Mouse (Mus musculus): ENCODE measurements at regions not wholly inside any gene's neighbourhood (a gene's known extent, or its start where the extent isn't known, plus 50 kb on each side); places are given as distances from the start of the nearest gene placed in this dataset.

DNA sequence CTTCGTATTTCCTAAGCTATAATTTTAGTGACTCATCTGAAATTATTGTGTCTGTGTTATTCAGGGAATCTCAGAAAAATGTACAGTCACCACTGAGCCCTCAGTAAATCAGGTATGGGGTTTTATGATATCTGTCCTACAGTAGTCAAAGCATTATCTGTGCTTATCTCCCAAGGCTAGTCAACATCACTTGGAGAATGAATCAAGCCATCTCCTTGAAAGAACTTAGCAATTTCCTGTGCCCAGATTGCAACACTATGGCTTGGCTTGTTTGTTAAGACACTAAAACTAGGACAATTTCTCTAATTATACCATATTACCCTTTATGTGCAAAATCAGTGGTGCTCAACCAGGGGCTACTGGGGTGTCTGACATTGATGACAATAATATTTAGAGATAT is 58.9 kb upstream of the Pdc start:
- Histone ChIP-seq H3K4me1 (ENCODE audit: control insufficient read depth, low read depth, low read length) (no peaks in the 10 kb centered on the region), H3K36me3 (ENCODE audit: control insufficient read depth, insufficient read depth) (no peaks in the 10 kb centered on the region), H3K27me3 (ENCODE audit: control insufficient read depth, insufficient read depth, low read depth, low read length) (no peaks in the 10 kb centered on the region), H3K27ac (ENCODE audit: low read length) (no peak overlapping the region), H3K9ac (ENCODE audit: low read depth, low read length) (no peak overlapping the region), H3K4me2 (ENCODE audit: low read depth, low read length) (no peak overlapping the region), H3K4me3 (ENCODE audit: low read depth, low read length) (no peak overlapping the region), H3K9me3 (replicated peaks; ENCODE audit: control insufficient read depth, low read length) (no peaks in the 10 kb centered on the region)
- no peak for ATAC-seq (ENCODE audit: low read depth)
- 58% methylated on average over 1 of the region's 1 CpGs for WGBS (ENCODE audit: insufficient replicate concordance)

- no peak overlapping the region for H3K4me2 ChIP-seq (ENCODE audit: low read depth, low read length)
- no peak overlapping the region for H3K4me3 ChIP-seq (ENCODE audit: low read depth, low read length)
- ATAC-seq (ENCODE audit: low read depth), result no peak
- no peaks in the 10 kb centered on the region for H3K9me3 ChIP-seq (replicated peaks; ENCODE audit: control insufficient read depth, low read length)
- no peaks in the 10 kb centered on the region for H3K36me3 ChIP-seq (ENCODE audit: control insufficient read depth, insufficient read depth)
- no peak overlapping the region for H3K9ac ChIP-seq (ENCODE audit: low read depth, low read length)
- H3K27me3 ChIP-seq (ENCODE audit: control insufficient read depth, insufficient read depth, low read depth, low read length), result no peaks in the 10 kb centered on the region
- WGBS (ENCODE audit: insufficient replicate concordance), result 35% methylated on average over 3 of the region's 3 CpGs
- no peak overlapping the region for H3K27ac ChIP-seq (ENCODE audit: low read length)
- no peaks in the 10 kb centered on the region for H3K4me1 ChIP-seq (ENCODE audit: control insufficient read depth, low read depth, low read length)
These were observed 52.7 kb upstream of the Pdc start for GRCm38 (mm10) chr1:150266502-150266901.

GRCm38 (mm10) chr1:150267003-150267402 is 52.2 kb upstream of the Pdc start:
- WGBS (ENCODE audit: insufficient replicate concordance), result 51% methylated on average over 3 of the region's 3 CpGs
- Histone ChIP-seq H3K4me3 (ENCODE audit: low read depth, low read length) (no peak overlapping the region), H3K4me1 (ENCODE audit: control insufficient read depth, low read depth, low read length) (no peaks in the 10 kb centered on the region), H3K9ac (ENCODE audit: low read depth, low read length) (no peak overlapping the region), H3K9me3 (replicated peaks; ENCODE audit: control insufficient read depth, low read length) (no peaks in the 10 kb centered on the region), H3K4me2 (ENCODE audit: low read depth, low read length) (no peak overlapping the region), H3K27ac (ENCODE audit: low read length) (no peak overlapping the region), H3K27me3 (ENCODE audit: control insufficient read depth, insufficient read depth, low read depth, low read length) (no peaks in the 10 kb centered on the region), H3K36me3 (ENCODE audit: control insufficient read depth, insufficient read depth) (no peaks in the 10 kb centered on the region)
- no peak for ATAC-seq (ENCODE audit: low read depth)

Measured in liver, embryonic 16.5 days (tissue).